Mouse (Mus musculus) erythroblast, adult 5-6 weeks (primary cell): ENCODE results near the gene Afg1l. TPM values are rescaled to one million over a fixed set of nuclear protein-coding genes. Genes with fewer than 3 reads are reported as not detected.

ENCODE experiments used
- ATAC-seq: replicated peaks from 2 replicates; pipeline ENCODE4 v1.8.0; 2016; ENCODE audit warnings: moderate number of reproducible peaks, mild to moderate bottlenecking, moderate TSS enrichment, inconsistent platforms; ENCODE audit not compliant: poor library complexity, low FRiP score, severe bottlenecking
- total RNA-seq, 2 experiments: library from RNA; stranded (forward) in 1 of 2; stranded (reverse) in 1 of 2; fragments of 150-400 nt in 1 of 2; fragments of 200-764, 138-1000 nt in 1 of 2; gene quantifications; 2 replicates each; pipeline versions ENCODE4 v1.2.3 to v1.2.4; 2015 to 2017; ENCODE audit warnings: low replicate concordance in 2 of 2

The Afg1l gene
- not detected in 2 replicates for total RNA-seq (2015; ENCODE audit: low replicate concordance)
- total RNA-seq (2017; ENCODE audit: low replicate concordance), result 1.8 TPM in 1 of 2 replicates, not detected in the other

DNA sequence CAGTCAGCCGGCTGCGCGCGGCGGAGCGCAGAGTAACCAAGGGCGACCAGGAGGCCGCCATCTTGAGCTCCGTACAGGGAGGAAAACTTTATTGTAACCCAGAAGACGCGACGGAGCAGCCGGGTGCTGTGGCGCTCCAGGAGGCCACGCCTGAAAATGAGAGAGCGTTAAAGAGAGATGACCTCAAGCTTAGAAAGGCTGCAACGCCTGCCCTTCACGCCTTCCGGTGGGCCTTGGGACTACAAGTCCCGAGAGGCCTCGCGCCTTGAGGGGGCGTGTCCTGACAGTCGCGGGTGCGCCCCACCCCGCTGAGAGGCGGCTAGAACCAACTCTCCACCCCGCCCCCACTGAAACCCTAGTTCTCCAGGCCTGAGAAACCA, at the start of gene Afg1l:
Gene Afg1l, minus strand, starts transcription at position 225 of the 380 bp plus-strand sequence.
- peak; percentile 99 for ATAC-seq

GRCm38 (mm10) chr10:42525682-42526081, 47.3 kb upstream of the Afg1l start:
- peak; percentile 51; the same call in 1 of the 2 replicates for ATAC-seq

DNA sequence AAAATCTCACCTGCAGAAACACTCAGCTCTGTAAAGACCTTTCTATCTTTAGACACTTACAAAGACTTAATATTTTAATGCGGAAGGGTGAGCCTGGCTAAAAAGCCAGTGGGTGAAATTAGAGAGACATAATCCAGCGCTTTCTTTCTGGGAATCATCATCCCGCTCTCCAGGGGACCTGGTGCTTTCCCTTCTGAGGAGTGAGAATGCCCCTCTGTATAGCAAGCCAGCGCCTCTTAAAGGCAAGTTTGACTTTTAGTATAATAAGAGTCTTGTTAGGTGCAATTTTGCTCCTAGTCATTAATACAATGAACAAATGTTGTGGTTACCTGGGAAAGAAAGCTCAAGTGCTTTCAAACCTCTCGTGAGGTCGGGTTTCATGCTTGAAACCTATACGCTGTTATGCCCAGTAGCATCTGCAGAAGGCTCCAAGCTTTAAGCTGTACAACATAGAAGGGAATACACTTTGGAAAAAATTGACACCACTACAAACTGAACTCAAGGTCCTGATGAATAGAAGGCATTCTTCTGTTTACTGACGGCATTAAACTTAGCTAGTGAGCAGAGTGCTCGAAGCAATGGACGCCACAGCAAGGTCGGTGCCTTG, 45.3 kb upstream of the Afg1l start:
- ATAC-seq, result no peak

- ATAC-seq, result no peak
Observed at GRCm38 (mm10) chr10:42522912-42523311, 44.5 kb upstream of the Afg1l start.

DNA sequence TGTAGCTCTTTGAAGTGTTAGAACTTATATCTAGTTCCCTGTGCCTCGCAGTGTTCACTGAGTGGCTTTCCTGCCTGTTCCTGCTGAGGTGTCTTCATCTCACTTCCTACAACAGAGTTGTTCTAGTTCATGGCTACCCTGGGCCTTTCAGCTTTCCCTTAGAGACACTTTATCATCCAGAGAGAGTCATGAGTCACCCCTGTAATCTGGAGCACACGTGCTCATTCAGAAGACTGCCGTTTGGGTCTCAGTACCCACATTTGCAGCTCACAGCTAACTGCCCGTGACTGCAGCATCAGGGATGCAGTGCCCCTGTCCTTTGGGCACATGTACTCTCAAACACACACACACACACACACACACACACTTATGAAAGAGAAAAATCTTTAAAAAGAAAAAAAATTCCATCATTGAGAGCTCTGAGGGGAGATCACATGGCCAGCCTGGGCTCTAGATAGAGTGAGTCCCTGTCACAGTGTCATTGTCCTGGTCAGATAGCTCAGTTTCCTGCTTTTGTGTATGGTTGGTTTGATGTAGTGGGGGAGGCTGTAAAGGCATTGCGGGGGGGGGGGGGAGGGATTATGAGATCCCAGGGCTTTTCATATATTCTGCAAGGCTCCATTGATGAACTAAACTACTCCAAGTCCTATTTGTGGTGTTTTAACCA, 43.1 kb upstream of the Afg1l start:
- peak; percentile 67 for ATAC-seq

DNA sequence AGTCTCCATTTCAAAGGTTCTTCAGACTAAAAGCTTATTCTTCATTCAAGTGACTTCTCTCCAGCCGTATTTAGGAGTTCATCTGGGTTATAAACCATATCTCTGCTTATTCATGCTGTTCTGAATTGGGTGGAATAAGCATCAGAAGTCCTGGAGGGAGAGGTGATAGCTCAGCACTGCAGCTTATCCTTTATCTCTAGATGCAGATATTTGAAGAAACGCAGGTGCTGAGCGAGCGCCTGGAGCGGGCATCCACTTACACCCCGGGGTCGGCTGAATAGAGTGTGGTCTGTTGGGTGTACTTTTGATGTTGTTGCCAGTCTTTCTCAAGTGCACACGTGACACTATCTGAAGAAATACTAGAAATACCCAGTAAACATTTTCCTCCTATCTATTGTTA, 40.0 kb upstream of the Afg1l start:
- peak; percentile 59 for ATAC-seq

GRCm38 (mm10) chr10:42514125-42514524, 35.8 kb upstream of the Afg1l start:
- no peak for ATAC-seq

GRCm38 (mm10) chr10:42511184-42512135, 33.1 kb upstream of the Afg1l start:
- ATAC-seq, result peak; percentile 83

DNA sequence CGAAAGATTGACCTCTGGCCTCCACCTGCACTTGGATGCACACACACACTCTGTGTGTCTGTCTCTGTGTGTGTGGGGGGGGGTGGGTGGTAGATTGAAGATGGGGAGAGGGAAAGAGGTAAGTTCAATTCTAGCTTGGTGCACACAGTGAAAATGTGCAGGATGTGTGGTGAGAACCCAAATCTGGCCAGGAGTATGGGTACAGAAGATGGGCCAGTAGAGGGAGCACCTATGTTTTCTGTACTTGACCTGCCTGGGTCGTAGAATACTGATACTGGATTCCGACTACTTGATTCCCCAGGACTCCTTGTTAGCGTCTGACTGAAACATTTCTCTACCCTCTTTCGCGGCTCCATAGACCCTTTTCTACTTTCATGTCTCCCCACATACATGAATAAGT, 31.8 kb upstream of the Afg1l start:
- ATAC-seq, result peak; percentile 68

DNA sequence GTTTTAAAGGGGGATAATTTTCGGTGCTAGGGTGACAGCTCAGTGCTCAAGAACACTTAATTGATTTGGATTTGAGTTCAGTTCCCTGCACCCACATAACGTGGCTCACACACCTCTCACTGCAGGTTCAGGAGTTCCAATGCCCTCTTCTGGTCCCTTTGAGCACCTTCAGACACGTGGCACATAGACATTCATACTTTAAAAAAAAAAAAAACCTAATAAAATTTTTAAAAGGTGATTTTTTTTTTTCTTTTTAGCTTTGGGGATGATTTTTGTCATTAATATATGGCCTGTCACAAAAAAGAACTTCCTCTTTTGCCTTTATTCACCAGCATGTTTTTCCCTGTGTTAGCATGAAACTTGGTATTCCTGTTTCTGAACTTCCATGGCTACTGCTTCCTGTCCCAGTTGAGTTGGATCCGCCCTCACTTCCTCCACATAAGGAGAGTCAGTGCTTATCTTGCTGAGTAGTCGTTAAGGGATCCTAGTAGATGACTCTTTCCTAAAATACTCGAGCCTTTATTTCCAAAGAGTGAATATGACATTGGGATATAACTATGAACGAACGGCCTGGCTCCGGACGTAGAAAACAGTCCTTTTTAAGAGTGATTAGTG, 25.8 kb upstream of the Afg1l start:
- no peak for ATAC-seq

DNA sequence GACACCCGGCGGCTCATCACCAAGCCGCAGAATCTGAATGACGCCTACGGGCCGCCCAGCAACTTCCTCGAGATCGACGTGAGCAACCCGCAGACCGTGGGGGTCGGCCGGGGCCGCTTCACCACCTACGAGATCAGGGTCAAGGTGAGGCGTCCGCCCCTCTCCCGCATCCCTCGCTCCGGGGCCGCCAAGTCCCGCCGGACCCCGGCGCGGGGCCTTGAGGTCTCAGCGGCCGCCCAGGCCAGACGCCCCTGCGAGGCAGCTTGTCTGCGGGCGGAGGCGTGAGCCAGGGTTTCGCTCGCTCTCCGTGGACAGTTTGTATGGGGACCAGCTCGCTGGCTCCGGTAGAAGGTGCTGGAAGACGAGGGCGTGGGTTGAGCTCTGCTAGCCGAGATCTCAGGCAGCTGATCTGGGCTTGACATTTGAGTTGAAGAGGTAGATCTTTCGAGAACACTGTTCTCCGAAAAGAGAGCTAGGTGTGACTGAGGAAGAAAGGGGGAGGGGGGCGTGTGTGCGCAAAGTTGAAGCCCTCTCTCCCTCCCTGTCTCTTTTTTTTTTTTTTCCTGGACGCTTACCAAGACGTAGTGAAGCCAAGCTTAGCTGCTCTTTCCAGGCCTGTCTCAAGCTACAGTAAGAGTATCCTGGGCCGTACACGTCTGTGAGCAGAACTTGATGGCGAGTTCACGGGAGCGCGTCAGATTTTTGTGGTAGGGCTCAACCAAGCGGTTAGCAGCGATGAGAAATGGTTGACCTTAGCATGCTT, 24.2 kb upstream of the Afg1l start:
- ATAC-seq, result peak; percentile 66

- ATAC-seq, result peak; percentile 93
Observed at GRCm38 (mm10) chr10:42501775-42502348, 23.5 kb upstream of the Afg1l start, which contains the start of gene Snx3. Gene Snx3, plus strand, starts transcription at chr10:42502030.

- ATAC-seq, result no peak
Observed at GRCm38 (mm10) chr10:42501161-42501560, 22.8 kb upstream of the Afg1l start.

- ATAC-seq, result no peak
Observed at GRCm38 (mm10) chr10:42500611-42501010, 22.2 kb upstream of the Afg1l start.

GRCm38 (mm10) chr10:42493000-42493399, 14.6 kb upstream of the Afg1l start:
- ATAC-seq, result no peak

DNA sequence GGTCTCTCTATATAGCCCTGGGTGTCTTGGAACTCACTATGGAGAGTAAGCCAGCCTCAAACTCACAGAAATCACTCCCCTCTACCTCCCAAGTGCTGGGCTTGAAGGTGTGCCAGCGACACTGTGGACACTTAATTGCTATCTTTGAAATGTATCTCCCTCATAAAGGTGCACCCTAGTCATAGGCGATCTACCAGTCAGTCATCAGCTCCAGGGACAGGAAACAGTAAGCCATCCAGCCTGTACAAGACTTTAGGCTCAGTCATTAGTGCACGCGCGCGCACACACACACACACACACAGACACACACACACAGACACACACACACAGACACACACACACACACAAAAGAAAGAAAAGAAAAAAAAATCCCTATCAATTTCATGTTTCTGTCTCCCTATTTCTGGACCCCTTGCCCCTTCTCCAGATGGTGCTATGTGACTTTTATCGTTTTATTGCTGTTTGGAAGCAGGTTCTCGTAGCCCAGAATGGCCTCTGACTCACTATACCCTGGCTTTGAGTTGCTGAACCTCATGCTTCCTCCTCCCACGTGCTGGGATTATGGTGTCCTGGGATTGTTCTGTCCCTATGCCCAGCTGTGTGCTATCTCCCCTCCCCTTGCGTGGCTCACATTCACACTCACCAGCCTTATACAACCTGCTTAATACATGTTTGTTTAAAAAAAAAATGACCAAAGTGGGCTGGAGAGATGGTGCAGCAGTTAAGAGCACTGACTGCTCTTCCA, 13.8 kb upstream of the Afg1l start:
- ATAC-seq, result no peak

GRCm38 (mm10) chr10:42491158-42491557, 12.8 kb upstream of the Afg1l start:
- no peak for ATAC-seq

- no peak for ATAC-seq
Observed at GRCm38 (mm10) chr10:42488606-42489296, 10.4 kb upstream of the Afg1l start.
